Mouse (Mus musculus): ENCODE measurements around the gene 0610010K14Rik. TPM values are rescaled to one million over a fixed set of nuclear protein-coding genes. Genes with fewer than 3 reads are reported as not detected.

Gene 0610010K14Rik
- 60.0 and 85.5 TPM in 2 replicates for polyA plus RNA-seq (2012; rRNA removed)

GRCm38 (mm10) chr11:70237457-70238167 lies at the start of gene 0610010K14Rik:
0610010K14Rik (minus strand) TSS chr11:70237914.
- WGBS: under 1% methylated on average over 69 of the region's 70 CpGs
- H3K4me3 ChIP-seq (ENCODE audit: extremely low read depth, insufficient read depth, insufficient read length): peak within 1 kb of the TSS; percentile 99
- TF ChIP-seq POLR2A (IDR thresholded peaks at IDR 0.05; ENCODE audit: low read depth, low read length): peak; percentile 74
- TF ChIP-seq CTCF (IDR thresholded peaks at IDR 0.05; ENCODE audit: extremely low read depth, insufficient read depth, insufficient read length, insufficient replicate concordance): peak; percentile 66; the same call in 1 of the 2 replicates
- H3K4me1 ChIP-seq (ENCODE audit: control insufficient read depth, insufficient read depth, insufficient read length): peaks cover 6% of the 10 kb centered on the region; the same call in 1 of the 2 replicates
- DNase-seq (ENCODE audit: low read depth in 1 of 2, low spot score in 2 of 2): peak; percentile 93 to 98
- peaks cover 5% of the 10 kb centered on the region for H3K36me3 ChIP-seq (ENCODE audit: control insufficient read depth, insufficient read depth, low read length)
- H3K27ac ChIP-seq (ENCODE audit: insufficient read depth, low read length): peak within 1 kb of the TSS; percentile 94
- H3K27me3 ChIP-seq (ENCODE audit: control insufficient read depth, insufficient read depth, low read length): no peaks in the 10 kb centered on the region

- 35% methylated on average over 5 of the region's 5 CpGs for WGBS
- no peaks in the 10 kb centered on the region for H3K36me3 ChIP-seq (ENCODE audit: control insufficient read depth, insufficient read depth, low read length)
- no peak overlapping the region for H3K27ac ChIP-seq (ENCODE audit: insufficient read depth, low read length)
- no peak for DNase-seq (ENCODE audit: low read depth in 1 of 2, low spot score in 2 of 2)
- no peaks in the 10 kb centered on the region for H3K4me1 ChIP-seq (ENCODE audit: control insufficient read depth, insufficient read depth, insufficient read length)
- no peak overlapping the region for H3K4me3 ChIP-seq (ENCODE audit: extremely low read depth, insufficient read depth, insufficient read length)
- no peaks in the 10 kb centered on the region for H3K27me3 ChIP-seq (ENCODE audit: control insufficient read depth, insufficient read depth, low read length)
- TF ChIP-seq POLR2A (IDR thresholded peaks at IDR 0.05; ENCODE audit: low read depth, low read length): no peak
- TF ChIP-seq CTCF (IDR thresholded peaks at IDR 0.05; ENCODE audit: extremely low read depth, insufficient read depth, insufficient read length, insufficient replicate concordance): no peak
Observed at GRCm38 (mm10) chr11:70285686-70286085, 48.0 kb upstream of the 0610010K14Rik start.

GRCm38 (mm10) chr11:70284757-70285156 lies 47.0 kb upstream of the 0610010K14Rik start:
- no peak for TF ChIP-seq POLR2A (IDR thresholded peaks at IDR 0.05; ENCODE audit: low read depth, low read length)
- TF ChIP-seq CTCF (IDR thresholded peaks at IDR 0.05; ENCODE audit: extremely low read depth, insufficient read depth, insufficient read length, insufficient replicate concordance): no peak
- WGBS: 17% methylated on average over 3 of the region's 3 CpGs
- no peak for DNase-seq (ENCODE audit: low read depth in 1 of 2, low spot score in 2 of 2)

GRCm38 (mm10) chr11:70283666-70284065 lies 46.0 kb upstream of the 0610010K14Rik start:
- Histone ChIP-seq H3K36me3 (ENCODE audit: control insufficient read depth, insufficient read depth, low read length) (no peaks in the 10 kb centered on the region), H3K27me3 (ENCODE audit: control insufficient read depth, insufficient read depth, low read length) (no peaks in the 10 kb centered on the region), H3K27ac (ENCODE audit: insufficient read depth, low read length) (no peak overlapping the region), H3K4me3 (ENCODE audit: extremely low read depth, insufficient read depth, insufficient read length) (no peak overlapping the region), H3K4me1 (ENCODE audit: control insufficient read depth, insufficient read depth, insufficient read length) (no peaks in the 10 kb centered on the region)
- no peak for DNase-seq (ENCODE audit: low read depth in 1 of 2, low spot score in 2 of 2)
- TF ChIP-seq POLR2A (IDR thresholded peaks at IDR 0.05; ENCODE audit: low read depth, low read length): no peak
- no peak for TF ChIP-seq CTCF (IDR thresholded peaks at IDR 0.05; ENCODE audit: extremely low read depth, insufficient read depth, insufficient read length, insufficient replicate concordance)
- WGBS: 84% methylated on average over 4 of the region's 4 CpGs

More at GRCm38 (mm10) chr11:70284757-70285156, 47.0 kb upstream of the 0610010K14Rik start:
- Histone ChIP-seq H3K36me3 (ENCODE audit: control insufficient read depth, insufficient read depth, low read length) (no peaks in the 10 kb centered on the region), H3K27me3 (ENCODE audit: control insufficient read depth, insufficient read depth, low read length) (no peaks in the 10 kb centered on the region), H3K27ac (ENCODE audit: insufficient read depth, low read length) (no peak overlapping the region), H3K4me1 (ENCODE audit: control insufficient read depth, insufficient read depth, insufficient read length) (no peaks in the 10 kb centered on the region), H3K4me3 (ENCODE audit: extremely low read depth, insufficient read depth, insufficient read length) (no peak overlapping the region)

- Histone ChIP-seq H3K36me3 (ENCODE audit: control insufficient read depth, insufficient read depth, low read length) (no peaks in the 10 kb centered on the region), H3K27me3 (ENCODE audit: control insufficient read depth, insufficient read depth, low read length) (no peaks in the 10 kb centered on the region), H3K27ac (ENCODE audit: insufficient read depth, low read length) (no peak overlapping the region), H3K4me1 (ENCODE audit: control insufficient read depth, insufficient read depth, insufficient read length) (no peaks in the 10 kb centered on the region), H3K4me3 (ENCODE audit: extremely low read depth, insufficient read depth, insufficient read length) (no peak overlapping the region)
- WGBS: 15% methylated on average over 3 of the region's 3 CpGs
- TF ChIP-seq CTCF (IDR thresholded peaks at IDR 0.05; ENCODE audit: extremely low read depth, insufficient read depth, insufficient read length, insufficient replicate concordance): no peak
- no peak for TF ChIP-seq POLR2A (IDR thresholded peaks at IDR 0.05; ENCODE audit: low read depth, low read length)
- DNase-seq (ENCODE audit: low read depth in 1 of 2, low spot score in 2 of 2): peak; percentile 5 to 14
Observed at GRCm38 (mm10) chr11:70280441-70280840, 42.7 kb upstream of the 0610010K14Rik start.

- no peak overlapping the region for H3K4me3 ChIP-seq (ENCODE audit: extremely low read depth, insufficient read depth, insufficient read length)
- no peak for DNase-seq (ENCODE audit: low read depth in 1 of 2, low spot score in 2 of 2)
- no peak overlapping the region for H3K27ac ChIP-seq (ENCODE audit: insufficient read depth, low read length)
- TF ChIP-seq POLR2A (IDR thresholded peaks at IDR 0.05; ENCODE audit: low read depth, low read length) (no peak), CTCF (IDR thresholded peaks at IDR 0.05; ENCODE audit: extremely low read depth, insufficient read depth, insufficient read length, insufficient replicate concordance) (no peak)
- 94% methylated on average over 3 of the region's 3 CpGs for WGBS
- no peaks in the 10 kb centered on the region for H3K36me3 ChIP-seq (ENCODE audit: control insufficient read depth, insufficient read depth, low read length)
- no peaks in the 10 kb centered on the region for H3K4me1 ChIP-seq (ENCODE audit: control insufficient read depth, insufficient read depth, insufficient read length)
- no peaks in the 10 kb centered on the region for H3K27me3 ChIP-seq (ENCODE audit: control insufficient read depth, insufficient read depth, low read length)
Observed at GRCm38 (mm10) chr11:70278961-70279360, 41.2 kb upstream of the 0610010K14Rik start.

- Histone ChIP-seq H3K36me3 (ENCODE audit: control insufficient read depth, insufficient read depth, low read length) (no peaks in the 10 kb centered on the region), H3K27ac (ENCODE audit: insufficient read depth, low read length) (no peak overlapping the region), H3K4me1 (ENCODE audit: control insufficient read depth, insufficient read depth, insufficient read length) (no peaks in the 10 kb centered on the region), H3K4me3 (ENCODE audit: extremely low read depth, insufficient read depth, insufficient read length) (no peak overlapping the region), H3K27me3 (ENCODE audit: control insufficient read depth, insufficient read depth, low read length) (no peaks in the 10 kb centered on the region)
- WGBS: 88% methylated on average over 7 of the region's 7 CpGs
- TF ChIP-seq POLR2A (IDR thresholded peaks at IDR 0.05; ENCODE audit: low read depth, low read length): no peak
- TF ChIP-seq CTCF (IDR thresholded peaks at IDR 0.05; ENCODE audit: extremely low read depth, insufficient read depth, insufficient read length, insufficient replicate concordance): no peak
- DNase-seq (ENCODE audit: low read depth in 1 of 2, low spot score in 2 of 2): no peak
Observed at GRCm38 (mm10) chr11:70271641-70272040, 33.9 kb upstream of the 0610010K14Rik start.

All from spleen, adult 2 months (tissue).